Mouse (Mus musculus): Measurements from ENCODE around the gene Uspl1. TPM values are rescaled to one million over a fixed set of nuclear protein-coding genes. Genes with fewer than 3 reads are reported as not detected.

Uspl1 gene
- polyA plus RNA-seq, 1 experiment from 2014 or later: 53.7 TPM

DNA sequence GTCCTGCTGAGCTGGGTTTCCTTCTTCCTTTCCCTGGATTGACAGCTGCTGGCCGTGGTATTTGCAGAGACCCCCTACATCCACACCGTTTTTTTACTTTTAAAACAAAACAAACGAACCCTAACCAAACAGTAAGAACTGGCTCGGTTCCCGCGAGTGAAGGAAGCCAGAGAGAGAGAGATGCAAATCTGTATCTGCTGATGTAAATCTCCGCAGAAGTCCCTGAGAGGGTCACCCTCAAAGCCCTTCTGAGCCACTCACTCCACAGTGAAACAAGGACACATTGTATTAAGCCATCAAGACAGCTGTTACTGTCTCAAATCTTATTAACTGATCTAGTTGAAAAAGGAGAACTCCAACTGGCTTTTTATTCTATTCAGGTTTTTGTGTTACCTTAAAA is 40.5 kb downstream of the Uspl1 start:
- no peaks in the 10 kb centered on the region for H3K27me3 ChIP-seq (ENCODE audit: insufficient read depth, poor library complexity, severe bottlenecking)
- H3K36me3 ChIP-seq: no peaks in the 10 kb centered on the region
- H3K4me3 ChIP-seq: no peak overlapping the region
- no peaks in the 10 kb centered on the region for H3K9me3 ChIP-seq
- 16% methylated on average over 7 of the region's 7 CpGs for WGBS
- no peak overlapping the region for H3K27ac ChIP-seq
- no peak for DNase-seq (ENCODE audit: low spot score)
- H3K4me1 ChIP-seq: peaks cover 4% of the 10 kb centered on the region; the same call in 1 of the 2 replicates

DNA sequence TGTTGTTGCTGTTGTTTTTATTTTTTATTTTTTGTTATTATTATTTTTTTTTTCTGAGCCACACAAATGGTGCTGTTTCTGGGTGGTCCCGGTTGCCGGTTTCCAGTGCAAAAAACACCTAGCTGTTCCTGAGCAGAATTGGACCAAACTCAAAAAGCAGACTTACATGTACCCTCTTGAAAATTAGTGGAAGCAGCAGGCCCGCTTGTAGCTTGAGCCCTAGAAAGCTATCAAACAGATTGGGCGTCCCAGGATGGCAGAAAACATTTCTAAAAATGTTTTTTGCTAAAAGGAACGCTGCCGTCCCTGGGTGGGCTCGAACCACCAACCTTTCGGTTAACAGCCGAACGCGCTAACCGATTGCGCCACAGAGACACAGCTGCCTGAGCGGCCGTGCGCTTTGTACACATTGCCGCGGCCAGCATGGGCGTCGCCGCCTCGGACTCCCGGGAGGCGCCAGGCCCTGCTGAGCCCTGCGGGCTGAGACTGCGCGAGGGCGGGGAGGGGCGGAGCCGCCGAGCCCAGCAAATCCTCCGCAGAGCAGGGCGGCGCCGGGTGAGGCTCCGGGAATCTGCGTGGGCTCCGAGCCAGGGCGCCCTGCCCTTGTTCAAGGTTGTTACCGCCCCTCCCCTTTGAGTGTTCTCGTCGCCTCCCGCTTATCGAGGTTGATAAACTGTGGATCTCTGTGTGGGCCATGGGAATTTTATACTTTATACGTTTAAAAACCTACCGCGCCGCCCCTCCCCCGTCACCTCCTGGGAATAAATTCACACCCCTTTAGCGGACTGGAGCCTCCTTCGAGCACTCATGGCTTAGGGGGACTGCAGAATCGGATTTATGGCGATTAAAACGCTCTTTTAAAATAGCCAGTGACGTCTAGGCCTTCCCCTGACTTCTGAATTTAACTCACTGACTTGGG is 44.8 kb downstream of the Uspl1 start:
- WGBS: 3% methylated on average over 55 of the region's 55 CpGs
- Histone ChIP-seq H3K27me3 (ENCODE audit: insufficient read depth, poor library complexity, severe bottlenecking) (no peaks in the 10 kb centered on the region), H3K9me3 (no peaks in the 10 kb centered on the region), H3K4me1 (peaks cover 6% of the 10 kb centered on the region; the same call in 1 of the 2 replicates), H3K27ac (peak overlapping the region; percentile 95), H3K4me3 (peak overlapping the region; percentile 66), H3K36me3 (no peaks in the 10 kb centered on the region)
- DNase-seq (ENCODE audit: low spot score): peak; percentile 97

DNA sequence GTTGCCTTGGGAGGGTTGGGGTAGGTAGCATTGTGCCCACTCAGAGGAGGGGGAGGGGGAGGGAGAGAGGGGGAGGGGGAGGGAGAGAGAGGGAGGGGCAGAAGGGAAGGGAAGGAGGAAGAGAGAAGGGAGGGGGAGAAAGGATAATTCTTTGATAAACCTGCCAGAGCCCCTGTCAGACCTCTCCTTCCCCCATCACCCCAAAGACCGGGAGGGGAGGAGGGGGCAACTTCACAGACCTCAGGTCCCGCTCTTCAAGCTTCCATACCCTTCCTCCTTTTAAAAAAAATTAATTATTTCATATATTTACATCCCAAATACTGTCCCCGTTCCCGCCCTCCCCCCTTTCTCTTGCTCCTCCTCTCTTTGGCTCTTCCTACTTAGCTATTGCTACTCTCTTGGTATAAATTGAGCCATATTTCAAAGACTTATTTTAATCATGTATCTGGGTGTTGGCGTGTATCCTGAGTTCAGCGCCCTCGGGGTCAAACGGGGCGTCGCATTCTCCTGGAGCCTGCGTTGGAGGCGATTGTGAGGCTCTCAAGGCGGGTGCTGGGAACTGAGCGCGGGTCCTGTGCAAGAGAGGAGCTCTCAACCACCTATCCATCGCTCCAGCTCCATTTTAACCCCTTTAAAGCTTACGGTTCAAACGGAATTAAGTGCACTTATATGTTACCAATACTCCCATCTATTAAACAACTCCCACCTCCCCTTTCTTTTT is 45.6 kb downstream of the Uspl1 start:
- Histone ChIP-seq H3K4me3 (peak overlapping the region; percentile 66), H3K4me1 (peaks cover 6% of the 10 kb centered on the region; the same call in 1 of the 2 replicates), H3K27me3 (ENCODE audit: insufficient read depth, poor library complexity, severe bottlenecking) (no peaks in the 10 kb centered on the region), H3K36me3 (no peaks in the 10 kb centered on the region), H3K27ac (peak overlapping the region; percentile 95), H3K9me3 (no peaks in the 10 kb centered on the region)
- 73% methylated on average over 18 of the region's 18 CpGs for WGBS
- DNase-seq (ENCODE audit: low spot score): no peak

- Histone ChIP-seq H3K27me3 (ENCODE audit: insufficient read depth, poor library complexity, severe bottlenecking) (no peaks in the 10 kb centered on the region), H3K4me3 (no peak overlapping the region), H3K4me1 (peaks cover 7% of the 10 kb centered on the region; the same call in 1 of the 2 replicates), H3K9me3 (no peaks in the 10 kb centered on the region), H3K27ac (no peak overlapping the region), H3K36me3 (no peaks in the 10 kb centered on the region)
- DNase-seq (ENCODE audit: low spot score): no peak
- WGBS: 75% methylated on average over 7 of the region's 7 CpGs
These were observed 50.9 kb downstream of the Uspl1 start for GRCm38 (mm10) chr5:149235002-149235401.

DNA sequence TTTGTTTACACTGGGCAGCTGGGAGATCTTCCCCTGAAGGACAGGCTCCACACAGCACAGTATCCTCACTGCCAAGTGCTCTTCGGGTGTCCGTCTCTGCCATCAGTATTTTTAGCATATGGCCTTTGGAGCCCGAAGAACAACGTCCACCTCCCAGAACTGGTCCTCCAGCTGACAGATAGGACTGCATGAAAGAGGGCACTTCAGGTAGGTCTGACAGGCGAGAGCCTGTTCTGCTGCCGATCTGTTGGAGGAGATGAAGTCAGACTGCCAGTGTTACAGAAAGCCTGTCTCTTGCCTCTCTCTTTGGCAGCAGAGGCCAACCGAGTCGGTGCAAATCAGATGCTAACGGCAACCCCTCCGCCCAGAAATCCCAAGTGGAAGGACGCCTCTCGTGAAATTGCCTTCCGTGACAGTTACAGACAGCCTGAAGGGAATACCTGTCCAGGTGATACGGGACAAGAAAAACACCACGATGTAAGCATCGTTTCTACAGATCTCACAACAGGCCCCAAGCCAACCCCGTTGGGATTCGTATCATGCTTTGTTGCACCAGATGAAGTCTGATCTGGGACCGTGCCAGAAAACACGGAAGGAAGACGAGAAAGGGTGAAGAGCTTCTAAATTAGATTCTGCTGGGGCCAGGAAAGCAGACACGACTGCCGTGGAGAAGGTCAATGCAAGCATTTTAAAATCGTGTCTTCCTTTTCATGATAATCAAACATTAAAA is 53.2 kb downstream of the Uspl1 start:
- no peaks in the 10 kb centered on the region for H3K9me3 ChIP-seq
- WGBS: 71% methylated on average over 24 of the region's 24 CpGs

DNA sequence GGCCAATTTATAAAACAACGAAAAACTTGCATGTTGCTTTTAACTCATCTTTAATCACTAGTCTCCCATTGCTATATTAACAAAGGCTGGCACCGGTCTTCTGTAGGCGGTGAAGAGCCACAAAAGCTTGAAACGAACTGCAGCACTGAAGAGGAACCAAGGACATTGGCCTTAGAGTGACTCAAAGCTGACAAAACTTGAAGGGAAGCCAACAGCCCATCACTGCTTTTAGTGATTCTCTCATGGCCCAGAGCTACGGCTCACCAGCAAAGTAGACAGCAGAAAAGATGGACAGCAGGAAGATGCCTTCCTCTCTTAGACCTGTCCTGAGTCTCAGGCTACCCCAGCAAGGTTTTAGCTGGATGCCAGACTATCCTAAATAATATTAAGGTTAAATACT is 58.3 kb downstream of the Uspl1 start:
- Histone ChIP-seq H3K4me1 (peaks cover 33% of the 10 kb centered on the region), H3K27me3 (ENCODE audit: insufficient read depth, poor library complexity, severe bottlenecking) (no peaks in the 10 kb centered on the region), H3K4me3 (no peak overlapping the region), H3K9me3 (no peaks in the 10 kb centered on the region), H3K27ac (no peak overlapping the region), H3K36me3 (0 out of 2 replicates have a peak, but pooled peaks cover 2% of the 10 kb centered on the region)
- DNase-seq (ENCODE audit: low spot score): no peak
- 91% methylated on average over 5 of the region's 5 CpGs for WGBS

More for the DNA sequence above, 53.2 kb downstream of the Uspl1 start:
- 0 out of 2 replicates have a peak, but pooled peaks cover 2% of the 10 kb centered on the region for H3K36me3 ChIP-seq
- DNase-seq (ENCODE audit: low spot score): no peak
- no peak overlapping the region for H3K27ac ChIP-seq
- H3K4me3 ChIP-seq: no peak overlapping the region
- peaks cover 7% of the 10 kb centered on the region; the same call in 1 of the 2 replicates for H3K4me1 ChIP-seq
- H3K27me3 ChIP-seq (ENCODE audit: insufficient read depth, poor library complexity, severe bottlenecking): no peaks in the 10 kb centered on the region

GRCm38 (mm10) chr5:149243053-149243452 is 58.9 kb downstream of the Uspl1 start:
- DNase-seq (ENCODE audit: low spot score): no peak
- 40% methylated on average over 5 of the region's 5 CpGs for WGBS
- Histone ChIP-seq H3K4me1 (peaks cover 33% of the 10 kb centered on the region), H3K4me3 (no peak overlapping the region), H3K9me3 (no peaks in the 10 kb centered on the region), H3K27ac (no peak overlapping the region), H3K27me3 (ENCODE audit: insufficient read depth, poor library complexity, severe bottlenecking) (no peaks in the 10 kb centered on the region), H3K36me3 (0 out of 2 replicates have a peak, but pooled peaks cover 2% of the 10 kb centered on the region)

GRCm38 (mm10) chr5:149245391-149245964 is 61.3 kb downstream of the Uspl1 start:
- WGBS: 26% methylated on average over 9 of the region's 9 CpGs
- peak overlapping the region; percentile 88 for H3K27ac ChIP-seq
- no peak for DNase-seq (ENCODE audit: low spot score)
- H3K9me3 ChIP-seq: no peaks in the 10 kb centered on the region
- peak overlapping the region; percentile 55 for H3K4me3 ChIP-seq
- no peaks in the 10 kb centered on the region for H3K27me3 ChIP-seq (ENCODE audit: insufficient read depth, poor library complexity, severe bottlenecking)
- H3K36me3 ChIP-seq: 0 out of 2 replicates have a peak, but pooled peaks cover 2% of the 10 kb centered on the region
- H3K4me1 ChIP-seq: peaks cover 33% of the 10 kb centered on the region

DNA sequence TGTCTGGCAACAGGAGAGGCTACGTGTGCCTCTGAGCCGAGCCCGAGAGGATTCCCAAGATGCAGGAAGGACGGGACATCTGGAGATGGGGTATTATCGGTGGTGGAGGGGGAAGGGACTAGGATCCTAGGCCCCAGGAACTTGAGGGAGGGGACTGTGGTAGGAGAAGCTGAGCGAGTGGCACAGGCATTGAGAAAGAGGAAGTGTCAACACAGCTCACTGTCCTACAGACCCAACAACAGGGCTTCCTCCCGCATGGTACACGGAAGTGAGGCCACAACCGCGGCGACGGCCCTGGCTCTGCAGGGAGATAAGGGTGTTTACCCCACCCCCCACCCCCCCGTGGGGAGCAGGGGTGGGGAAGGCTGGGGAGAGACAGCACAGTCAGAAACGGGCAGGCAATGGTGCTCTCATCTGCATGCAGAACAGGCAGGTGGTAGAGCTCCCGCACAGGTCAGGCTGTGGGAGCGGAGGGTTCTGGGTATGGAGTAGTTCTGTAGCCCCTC is 61.9 kb downstream of the Uspl1 start:
- Histone ChIP-seq H3K27me3 (ENCODE audit: insufficient read depth, poor library complexity, severe bottlenecking) (no peaks in the 10 kb centered on the region), H3K4me1 (peaks cover 33% of the 10 kb centered on the region), H3K9me3 (no peaks in the 10 kb centered on the region), H3K27ac (peak overlapping the region; percentile 88), H3K36me3 (0 out of 2 replicates have a peak, but pooled peaks cover 2% of the 10 kb centered on the region), H3K4me3 (peak overlapping the region; percentile 55)
- DNase-seq (ENCODE audit: low spot score): peak; percentile 93
- 5% methylated on average over 16 of the region's 16 CpGs for WGBS

DNA sequence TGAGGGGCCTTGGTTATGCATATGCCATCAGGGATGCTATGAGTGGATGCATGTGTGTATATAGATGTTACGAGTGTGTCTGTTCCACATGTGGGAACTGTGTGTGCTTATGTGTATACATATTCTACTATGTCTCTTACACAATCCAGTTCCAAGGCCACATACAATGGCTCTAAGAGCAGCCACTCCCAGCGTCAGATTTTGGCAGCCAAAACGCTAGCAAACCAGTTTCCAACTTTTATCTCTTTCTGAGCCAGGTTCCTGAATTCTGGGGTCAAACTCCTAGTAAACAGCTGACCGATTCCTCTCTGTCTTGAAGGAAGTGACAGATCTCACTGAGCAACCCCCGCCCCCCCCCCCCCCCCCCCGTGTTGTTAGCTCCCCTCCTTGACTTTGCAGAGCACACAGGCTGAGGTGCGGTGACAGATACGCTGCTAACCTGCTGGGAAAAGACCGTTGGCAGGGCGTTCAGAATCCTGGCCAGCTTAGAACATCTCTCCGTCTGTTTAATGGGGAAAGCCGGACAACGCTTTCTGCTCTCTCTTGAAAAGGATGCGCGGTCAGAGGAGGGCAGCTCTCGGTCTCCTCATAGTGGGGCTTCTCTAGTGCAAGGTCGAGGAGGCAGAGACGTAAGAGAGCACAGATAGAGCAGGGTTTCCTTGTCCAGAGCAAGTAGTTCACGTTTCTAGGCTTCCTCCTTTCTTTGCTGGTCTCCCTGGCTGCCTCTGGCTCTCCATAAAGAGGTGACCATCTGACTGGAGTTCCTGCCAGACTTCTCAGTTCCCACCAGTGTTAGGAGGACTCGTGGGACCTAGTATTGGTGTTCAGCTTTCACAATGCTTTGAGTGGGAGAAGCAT is 63.1 kb downstream of the Uspl1 start:
- WGBS: 22% methylated on average over 20 of the region's 20 CpGs
- Histone ChIP-seq H3K9me3 (no peaks in the 10 kb centered on the region), H3K4me1 (peaks cover 33% of the 10 kb centered on the region), H3K36me3 (no peaks in the 10 kb centered on the region), H3K4me3 (peak overlapping the region; percentile 25; the same call in 1 of the 2 replicates), H3K27me3 (ENCODE audit: insufficient read depth, poor library complexity, severe bottlenecking) (no peaks in the 10 kb centered on the region), H3K27ac (peak overlapping the region; percentile 88; the same call in 1 of the 2 replicates)
- no peak for DNase-seq (ENCODE audit: low spot score)

- WGBS: 78% methylated on average over 3 of the region's 3 CpGs
- Histone ChIP-seq H3K4me1 (peaks cover 7% of the 10 kb centered on the region), H3K9me3 (no peaks in the 10 kb centered on the region), H3K4me3 (no peak overlapping the region), H3K27ac (no peak overlapping the region), H3K27me3 (ENCODE audit: insufficient read depth, poor library complexity, severe bottlenecking) (no peaks in the 10 kb centered on the region), H3K36me3 (no peaks in the 10 kb centered on the region)
- DNase-seq (ENCODE audit: low spot score): no peak
These were observed 68.2 kb downstream of the Uspl1 start for GRCm38 (mm10) chr5:149252303-149252702.

Data from heart, embryonic 10.5 days (tissue).